Mouse (Mus musculus) cerebellum, adult 2 months (tissue): ENCODE results near the gene Rnf6. TPM values are rescaled to one million over a fixed set of nuclear protein-coding genes. Genes with fewer than 3 reads are reported as not detected.

Source experiments
- DNase-seq, 2 experiments: peaks; one replicate each; pipeline ENCODE4 v3.0.0; 2021
- H3K27ac ChIP-seq: fragments of 200-500 bp; 2 replicates; pipeline ENCODE4 v1.5.1; 2012; ENCODE audit warnings: low read length, control low read depth, inconsistent platforms; ENCODE audit not compliant: insufficient read depth
- H3K27me3 ChIP-seq: fragments of 200-500 bp; 2 replicates; pipeline ENCODE4 v1.6.1; 2012; ENCODE audit warnings: inconsistent platforms, mild to moderate bottlenecking, low read length, moderate library complexity; ENCODE audit not compliant: control insufficient read depth, insufficient read depth
- H3K4me1 ChIP-seq: fragments of 200-500 bp; 2 replicates; pipeline ENCODE4 v1.6.1; 2011; ENCODE audit warnings: low read length; ENCODE audit not compliant: control insufficient read depth, insufficient read depth
- H3K4me3 ChIP-seq: fragments of 200-500 bp; replicated peaks from 2 replicates; pipeline ENCODE3; 2011; ENCODE audit warnings: mild to moderate bottlenecking, low read depth, low read length, control low read depth; ENCODE audit not compliant: insufficient read depth
- CTCF ChIP-seq: fragments of 200-500 bp; IDR thresholded peaks from 2 replicates; pipeline ENCODE4 v1.5.1; 2011; ENCODE audit warnings: low read depth, mild to moderate bottlenecking, control low read depth, low read length, moderate library complexity, borderline replicate concordance; ENCODE audit not compliant: insufficient read depth
- POLR2A ChIP-seq: fragments of 200-500 bp; IDR thresholded peaks from 2 replicates; pipeline ENCODE4 v1.6.1; 2011; ENCODE audit warnings: low read length, control low read depth, borderline replicate concordance; ENCODE audit not compliant: insufficient read depth
- WGBS: fragments of 180-500 bp; shearing (Covaris S2); methylation state at CpG from one replicate; pipeline ENCODE4 v1.1.7; 2018; 5-methylcytosine and 5-hydroxymethylcytosine counted together
- polyA plus RNA-seq: library from polyadenylated mRNA; depleted of rRNA; stranded (reverse); fragments of >200 nt; gene quantifications from 2 replicates; pipeline ENCODE4 v1.2.3, GENCODE M21; 2012

The Rnf6 gene
- polyA plus RNA-seq, 1 experiment, result 68.4 TPM

GRCm38 (mm10) chr5:146227496-146227895 is 6.1 kb upstream of the Rnf6 start:
- Histone ChIP-seq H3K4me3 (no peak overlapping the region), H3K27me3 (no peaks in the 10 kb centered on the region), H3K4me1 (no peaks in the 10 kb centered on the region), H3K27ac (no peak overlapping the region)
- WGBS, result 82% methylated on average over 8 of the region's 8 CpGs
- no peak for DNase-seq
- TF ChIP-seq POLR2A (no peak), CTCF (no peak)

- Histone ChIP-seq H3K4me1 (no peaks in the 10 kb centered on the region), H3K4me3 (no peak overlapping the region), H3K27ac (no peak overlapping the region), H3K27me3 (no peaks in the 10 kb centered on the region)
- no peak for TF ChIP-seq POLR2A
- TF ChIP-seq CTCF, result no peak
- no peak for DNase-seq
- 64% methylated on average over 5 of the region's 5 CpGs for WGBS
These were observed 2.4 kb upstream of the Rnf6 start for GRCm38 (mm10) chr5:146223786-146224185.

GRCm38 (mm10) chr5:146221722-146222121 is 367 bp upstream of the Rnf6 start:
- H3K4me1 ChIP-seq, result no peaks in the 10 kb centered on the region
- WGBS, result 30% methylated on average over 6 of the region's 6 CpGs
- no peak for TF ChIP-seq CTCF
- H3K27ac ChIP-seq, result peak overlapping the region; percentile 74; the same call in 1 of the 2 replicates
- peak overlapping the region; percentile 72 for H3K4me3 ChIP-seq
- no peaks in the 10 kb centered on the region for H3K27me3 ChIP-seq
- DNase-seq, result no peak

DNA sequence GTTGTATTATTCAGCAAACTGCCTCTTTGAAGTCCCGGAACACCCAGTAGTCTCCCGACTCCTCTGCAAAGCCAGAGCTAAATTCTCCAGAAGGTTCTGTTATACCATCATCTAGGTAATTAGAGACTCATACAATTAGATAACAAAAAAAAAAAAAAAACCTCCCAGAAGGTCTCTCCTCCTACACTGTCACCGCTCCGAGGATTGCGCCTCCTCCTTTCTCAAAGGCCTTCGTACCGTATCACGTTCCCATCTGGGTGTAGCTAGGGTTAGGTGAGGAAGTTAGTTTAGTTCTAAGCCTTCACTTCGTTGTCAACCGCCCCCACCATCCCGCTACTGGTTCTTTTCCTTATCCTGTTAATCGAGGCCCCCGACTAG is 865 bp downstream of the Rnf6 start:
- Histone ChIP-seq H3K27me3 (no peaks in the 10 kb centered on the region), H3K27ac (no peak overlapping the region), H3K4me1 (no peaks in the 10 kb centered on the region), H3K4me3 (peak overlapping the region; percentile 72)
- DNase-seq, result no peak
- TF ChIP-seq CTCF (no peak), POLR2A (no peak)
- 6% methylated on average over 13 of the region's 13 CpGs for WGBS

GRCm38 (mm10) chr5:146205537-146205936 is 15.8 kb downstream of the Rnf6 start:
- Histone ChIP-seq H3K4me1 (no peaks in the 10 kb centered on the region), H3K27ac (no peak overlapping the region), H3K27me3 (no peaks in the 10 kb centered on the region), H3K4me3 (no peak overlapping the region)
- TF ChIP-seq CTCF (no peak), POLR2A (no peak)
- no peak for DNase-seq
- 88% methylated on average over 5 of the region's 5 CpGs for WGBS

DNA sequence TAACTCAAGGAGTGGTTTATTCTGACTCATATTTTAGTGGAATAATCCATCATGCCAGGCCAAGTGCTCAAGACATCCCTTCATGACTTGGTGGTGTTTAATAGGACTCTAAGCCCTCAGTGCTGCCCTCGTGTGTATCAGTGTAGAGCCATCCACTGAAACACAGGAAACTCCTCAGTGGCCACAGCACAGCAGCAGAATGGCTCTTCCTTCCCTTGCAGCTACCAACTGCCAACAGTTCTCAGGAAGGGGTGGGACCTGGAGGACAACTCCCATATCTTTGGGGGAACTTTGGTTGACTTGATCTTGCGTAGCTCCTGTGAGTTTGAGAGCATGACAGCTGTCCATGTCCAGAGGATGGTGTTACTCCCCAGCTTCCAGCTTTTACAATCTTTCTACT is 17.4 kb downstream of the Rnf6 start:
- Histone ChIP-seq H3K4me3 (no peak overlapping the region), H3K4me1 (no peaks in the 10 kb centered on the region), H3K27me3 (no peaks in the 10 kb centered on the region), H3K27ac (no peak overlapping the region)
- DNase-seq, result peak in 1 of 2 experiments; percentile 37
- no peak for TF ChIP-seq CTCF
- TF ChIP-seq POLR2A, result no peak
- 76% methylated on average over 2 of the region's 2 CpGs for WGBS

- H3K4me3 ChIP-seq, result no peak overlapping the region
- H3K4me1 ChIP-seq, result no peaks in the 10 kb centered on the region
- no peak for TF ChIP-seq CTCF
- no peak for TF ChIP-seq POLR2A
- no peak overlapping the region for H3K27ac ChIP-seq
- no peaks in the 10 kb centered on the region for H3K27me3 ChIP-seq
- DNase-seq, result no peak
- 99% methylated on average over 6 of the region's 6 CpGs for WGBS
These were observed 20.8 kb downstream of the Rnf6 start for GRCm38 (mm10) chr5:146200580-146200979.

DNA sequence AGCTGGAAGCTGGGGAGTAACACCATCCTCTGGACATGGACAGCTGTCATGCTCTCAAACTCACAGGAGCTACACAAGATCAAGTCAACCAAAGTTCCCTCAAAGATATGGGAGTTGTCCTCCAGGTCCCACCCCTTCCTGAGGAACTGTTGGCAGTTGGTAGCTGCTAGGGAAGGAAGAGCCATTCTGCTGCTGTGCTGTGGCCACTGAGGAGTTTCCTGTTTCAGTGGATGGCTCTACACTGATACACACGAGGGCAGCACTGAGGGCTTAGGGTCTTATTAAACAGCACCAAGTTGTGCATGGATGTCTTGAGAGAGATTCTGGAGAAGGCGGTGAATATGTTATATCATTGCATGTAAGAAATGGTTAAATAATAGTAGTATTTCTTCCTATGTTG is 21.8 kb downstream of the Rnf6 start:
- WGBS, result 80% methylated on average over 2 of the region's 2 CpGs
- DNase-seq, result no peak
- TF ChIP-seq POLR2A (no peak), CTCF (no peak)
- Histone ChIP-seq H3K27me3 (no peaks in the 10 kb centered on the region), H3K4me3 (no peak overlapping the region), H3K4me1 (no peaks in the 10 kb centered on the region), H3K27ac (no peak overlapping the region)
